Mouse (Mus musculus) heart, postnatal 0 days (tissue): ENCODE measurements around the gene Gm10644. TPM values are rescaled to one million over a fixed set of nuclear protein-coding genes. Genes with fewer than 3 reads are reported as not detected.

ENCODE experiments used
- ATAC-seq: fragments of 200-750 bp; cut with Nextera tagmentation; 2 replicates; pipeline ENCODE4 v1.8.0; 2017; ENCODE audit warnings: low read depth, moderate number of reproducible peaks, moderate library complexity; ENCODE audit not compliant: insufficient read depth
- DNase-seq: peaks from one replicate; pipeline ENCODE4 v3.0.0-alpha.2; 2016; ENCODE audit warnings: low spot score
- H3K27ac ChIP-seq: fragments of 300-500 bp; sonication (generic); 2 replicates; pipeline ENCODE4 v1.5.1; 2014; ENCODE audit warnings: low read depth, mild to moderate bottlenecking
- H3K27me3 ChIP-seq: fragments of 300-500 bp; sonication (generic); 2 replicates; pipeline ENCODE4 v1.6.1; 2014; ENCODE audit warnings: low read length, mixed read lengths; ENCODE audit not compliant: control insufficient read depth, insufficient read depth
- H3K36me3 ChIP-seq: fragments of 300-500 bp; sonication (generic); replicated peaks from 2 replicates; pipeline ENCODE4 v1.6.1; 2014; ENCODE audit warnings: low read length, mixed read lengths; ENCODE audit not compliant: control insufficient read depth, insufficient read depth
- H3K4me1 ChIP-seq: fragments of 300-500 bp; sonication (generic); 2 replicates; pipeline ENCODE4 v1.6.1; 2014; ENCODE audit warnings: antibody characterized with exemption; ENCODE audit not compliant: control insufficient read depth, insufficient read depth
- H3K4me2 ChIP-seq: fragments of 300-500 bp; sonication (generic); 2 replicates; pipeline ENCODE4 v1.6.1; 2014; ENCODE audit warnings: low read depth, mild to moderate bottlenecking, low read length, moderate library complexity
- H3K4me3 ChIP-seq: fragments of 300-500 bp; sonication (generic); 2 replicates; pipeline ENCODE4 v1.5.1; 2014; ENCODE audit warnings: low read depth, low read length
- H3K9ac ChIP-seq: fragments of 300-500 bp; sonication (generic); replicated peaks from 2 replicates; pipeline ENCODE4 v1.6.1; 2014; ENCODE audit warnings: low read depth, low read length, mixed read lengths
- H3K9me3 ChIP-seq: fragments of 300-500 bp; sonication (generic); replicated peaks from 2 replicates; pipeline ENCODE4 v1.6.1; 2016; ENCODE audit warnings: low read length; ENCODE audit not compliant: control insufficient read depth
- CTCF ChIP-seq: IDR thresholded peaks from 2 replicates; pipeline ENCODE4 v1.5.1; 2016; ENCODE audit warnings: antibody characterized with exemption, control low read depth, low read depth
- EP300 ChIP-seq: IDR thresholded peaks from 2 replicates; pipeline ENCODE4 v1.6.1; 2016; ENCODE audit warnings: antibody characterized with exemption, low read depth
- WGBS: fragments of 180-500 bp; shearing (Covaris S2); extraction: QIAGEN DNeasy Blood & Tissue Kit; methylation state at CpG from one replicate; pipeline ENCODE4 v1.1.7; 2014; 5-methylcytosine and 5-hydroxymethylcytosine counted together
- microRNA-seq: library from miRNA; unstranded; fragments of <30 nt; microRNA quantifications from one replicate; pipeline ENCODE4, GENCODE M21; 2016
- polyA plus RNA-seq: library from polyadenylated mRNA; unstranded; fragments of >200 nt; fragmentation: Nextera tagmentation; extraction: Ambion mirVana; gene quantifications from 2 replicates; pipeline ENCODE4 v1.2.1, GENCODE M21; 2015
- total RNA-seq: library from RNA; depleted of rRNA; stranded (reverse); fragments of >200 nt; gene quantifications from 2 replicates; pipeline ENCODE4 v1.2.3, GENCODE M21; 2014; ENCODE audit warnings: low replicate concordance; rRNA removed

Gm10644 gene
- total and polyA plus RNA-seq, 2 experiments from 2014 or later, result 0.08 to 0.42 TPM

DNA sequence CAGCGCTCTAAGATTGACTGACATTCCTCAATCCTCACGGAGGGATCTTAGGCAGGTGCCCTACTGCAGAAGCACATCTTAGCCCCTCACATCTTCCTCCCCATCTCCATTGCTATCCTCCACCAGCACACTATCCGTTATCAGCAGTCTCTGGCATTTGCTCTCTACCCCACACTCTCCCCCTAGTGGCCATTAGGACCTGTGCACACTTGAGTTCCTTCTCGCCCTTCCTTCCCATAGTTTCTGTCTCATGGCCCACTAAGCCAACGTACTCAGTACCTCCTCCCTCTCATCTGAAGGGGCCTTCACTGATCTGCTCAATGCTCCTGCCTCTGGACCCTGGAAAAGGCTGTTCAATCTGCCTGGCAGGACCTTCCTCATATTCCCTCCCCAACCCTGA, 59.1 kb downstream of the Gm10644 start:
- 8% methylated on average over 5 of the region's 5 CpGs for WGBS

DNA sequence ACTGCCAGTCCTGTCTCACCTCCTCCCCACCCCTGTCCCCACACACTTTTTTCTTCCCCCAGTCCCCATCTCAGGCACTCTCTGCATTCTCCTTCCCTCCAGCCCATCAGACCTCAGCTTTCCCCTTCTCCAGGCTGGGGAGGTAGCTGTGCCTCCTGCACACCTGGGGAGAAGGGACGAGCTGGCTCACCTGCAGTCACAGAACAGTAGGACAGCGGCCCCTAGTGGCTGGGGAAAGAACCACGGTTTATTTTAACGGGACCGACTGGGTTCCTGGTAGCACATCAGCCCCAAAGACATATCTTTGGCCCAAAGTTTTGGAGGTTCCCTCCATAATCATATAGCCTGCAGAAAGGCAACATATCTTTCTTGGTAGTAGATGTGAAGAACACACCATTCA, 61.1 kb downstream of the Gm10644 start:
- no peak overlapping the region for H3K4me3 ChIP-seq
- H3K9me3 ChIP-seq, result no peaks in the 10 kb centered on the region
- no peaks in the 10 kb centered on the region for H3K36me3 ChIP-seq
- H3K27ac ChIP-seq, result no peak overlapping the region
- TF ChIP-seq CTCF (peak; percentile 90), EP300 (no peak)
- peaks cover 21% of the 10 kb centered on the region for H3K27me3 ChIP-seq
- no peak overlapping the region for H3K4me2 ChIP-seq
- WGBS, result 0% methylated on average over 5 of the region's 5 CpGs
- ATAC-seq (no peak), DNase-seq (peak; percentile 41)
- no peak overlapping the region for H3K9ac ChIP-seq
- no peaks in the 10 kb centered on the region; the same call in 1 of the 2 replicates for H3K4me1 ChIP-seq

More for the DNA sequence above, 59.1 kb downstream of the Gm10644 start:
- Histone ChIP-seq H3K9me3 (no peaks in the 10 kb centered on the region), H3K27me3 (peaks cover 21% of the 10 kb centered on the region), H3K27ac (no peak overlapping the region), H3K4me1 (no peaks in the 10 kb centered on the region; the same call in 1 of the 2 replicates), H3K4me2 (no peak overlapping the region), H3K36me3 (no peaks in the 10 kb centered on the region), H3K9ac (no peak overlapping the region), H3K4me3 (no peak overlapping the region)
- TF ChIP-seq CTCF, result peak; percentile 93
- no peak for TF ChIP-seq EP300
- DNase-seq, result peak; percentile 65
- no peak for ATAC-seq

DNA sequence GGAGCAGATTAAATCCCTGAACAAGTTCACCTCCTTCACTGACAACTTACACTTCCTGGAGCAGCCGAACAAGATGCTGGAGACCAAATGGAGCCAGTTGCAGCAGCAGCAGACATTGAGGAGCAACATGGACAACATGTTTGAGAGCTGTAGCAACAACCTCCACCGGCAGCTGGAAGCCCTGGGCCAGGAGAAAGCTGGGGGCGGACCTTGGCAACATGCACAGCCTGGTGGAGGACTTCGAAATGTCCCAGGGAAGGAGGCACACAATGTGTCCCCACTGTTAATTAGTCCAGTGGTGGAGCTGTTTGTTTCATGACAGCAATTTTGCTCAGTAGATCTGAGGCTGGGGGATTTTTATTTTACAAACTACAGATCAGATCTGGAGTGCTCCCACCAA, 62.9 kb downstream of the Gm10644 start:
- H3K36me3 ChIP-seq, result no peaks in the 10 kb centered on the region
- no peak overlapping the region for H3K27ac ChIP-seq
- H3K4me3 ChIP-seq, result no peak overlapping the region
- no peaks in the 10 kb centered on the region for H3K9me3 ChIP-seq
- H3K4me2 ChIP-seq, result no peak overlapping the region
- no peak overlapping the region for H3K9ac ChIP-seq
- no peak for DNase-seq
- no peaks in the 10 kb centered on the region; the same call in 1 of the 2 replicates for H3K4me1 ChIP-seq
- WGBS, result 45% methylated on average over 4 of the region's 4 CpGs
- H3K27me3 ChIP-seq, result peaks cover 19% of the 10 kb centered on the region
- TF ChIP-seq CTCF, result 0 out of 2 replicates have a peak, but pooled peaks have one; percentile 11
- TF ChIP-seq EP300, result no peak
- no peak for ATAC-seq

DNA sequence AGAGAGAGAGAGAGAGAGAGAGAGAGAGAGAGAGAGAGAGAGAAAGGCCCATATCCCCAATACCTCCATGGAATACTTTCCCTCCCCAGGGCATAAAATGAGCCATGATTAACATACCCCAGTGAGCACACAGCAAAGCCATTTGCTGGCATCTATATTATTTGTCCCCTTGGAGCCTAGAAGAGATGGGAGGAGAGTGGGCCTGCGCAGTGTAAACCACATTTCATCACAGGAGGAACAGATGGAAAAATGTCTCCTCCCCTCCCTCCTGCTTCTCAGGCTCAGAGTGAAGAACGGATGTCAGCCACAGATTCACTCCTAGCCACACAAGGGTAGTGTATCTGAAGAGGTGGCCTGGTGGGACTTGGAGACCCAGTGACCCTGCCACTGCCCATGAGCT, 66.6 kb downstream of the Gm10644 start:
- Histone ChIP-seq H3K9me3 (no peaks in the 10 kb centered on the region), H3K36me3 (no peaks in the 10 kb centered on the region), H3K4me3 (no peak overlapping the region), H3K27me3 (no peaks in the 10 kb centered on the region), H3K27ac (no peak overlapping the region), H3K9ac (no peak overlapping the region), H3K4me1 (no peaks in the 10 kb centered on the region), H3K4me2 (no peak overlapping the region)
- TF ChIP-seq EP300 (no peak), CTCF (no peak)
- 52% methylated on average over 2 of the region's 2 CpGs for WGBS
- ATAC-seq (no peak), DNase-seq (no peak)

Small RNA genes lying within 50 kb of the gene (microRNA-seq; reads per million reads assigned to microRNA genes)
- gene Gm44330 (not detected), gene Gm44450 (not detected)

Other genes with a start within 250 kb of the Gm10644 start
- 92.5 and 95.7 TPM in 2 replicates for gene Ddx39, start 240.0 kb downstream of the Gm10644 start, total RNA-seq
- gene Ddx39, start 240.0 kb downstream of the Gm10644 start, polyA plus RNA-seq, result 75.5 and 79.3 TPM in 2 replicates
- 46.4 and 51.2 TPM in 2 replicates for gene Adgre5, start 213.9 kb downstream of the Gm10644 start, total RNA-seq
- 35.3 and 35.8 TPM in 2 replicates for gene Adgre5, start 213.9 kb downstream of the Gm10644 start, polyA plus RNA-seq
- 28.7 and 58.4 TPM in 2 replicates for gene Adgrl1, start 55.1 kb downstream of the Gm10644 start, total RNA-seq
- gene Adgrl1, start 55.1 kb downstream of the Gm10644 start, polyA plus RNA-seq, result 3.8 and 4.4 TPM in 2 replicates
- gene Asf1b, start 302 bp upstream of the Gm10644 start, total RNA-seq, result 109 and 155 TPM in 2 replicates
- 19.2 and 21.5 TPM in 2 replicates for gene Asf1b, start 302 bp upstream of the Gm10644 start, polyA plus RNA-seq
- gene Prkaca, start 17.8 kb upstream of the Gm10644 start, total RNA-seq, result 246 and 345 TPM in 2 replicates
- 305 and 312 TPM in 2 replicates for gene Prkaca, start 17.8 kb upstream of the Gm10644 start, polyA plus RNA-seq
- 46.3 and 52.0 TPM in 2 replicates for gene Samd1, start 42.5 kb upstream of the Gm10644 start, total RNA-seq
- gene Samd1, start 42.5 kb upstream of the Gm10644 start, polyA plus RNA-seq, result 3.6 and 3.7 TPM in 2 replicates
- not detected in 2 replicates for gene 1700067K01Rik, start 46.3 kb upstream of the Gm10644 start, total RNA-seq
- gene 1700067K01Rik, start 46.3 kb upstream of the Gm10644 start, polyA plus RNA-seq, result 0.96 and 1.3 TPM in 2 replicates
- gene 2210011C24Rik, start 57.0 kb upstream of the Gm10644 start, total RNA-seq, result 17.8 TPM in 1 of 2 replicates, not detected in the other
- 0.48 and 0.88 TPM in 2 replicates for gene 2210011C24Rik, start 57.0 kb upstream of the Gm10644 start, polyA plus RNA-seq
- gene Palm3, start 66.3 kb upstream of the Gm10644 start, total RNA-seq, result not detected in 2 replicates
- gene Palm3, start 66.3 kb upstream of the Gm10644 start, polyA plus RNA-seq, result 0.33 and 0.41 TPM in 2 replicates
- 3.9 and 5.6 TPM in 2 replicates for gene Il27ra, start 87.4 kb upstream of the Gm10644 start, total RNA-seq
- gene Il27ra, start 87.4 kb upstream of the Gm10644 start, polyA plus RNA-seq, result 2.6 and 3.6 TPM in 2 replicates
- not detected in 2 replicates for gene Rln3, start 89.8 kb upstream of the Gm10644 start, total RNA-seq
- gene Rln3, start 89.8 kb upstream of the Gm10644 start, polyA plus RNA-seq, result not detected in 2 replicates
- gene Gm10643, start 109.9 kb upstream of the Gm10644 start, total RNA-seq, result 1.3 and 3.8 TPM in 2 replicates
- gene Gm10643, start 109.9 kb upstream of the Gm10644 start, polyA plus RNA-seq, result 1.0 and 1.7 TPM in 2 replicates
- gene Rfx1, start 111.6 kb upstream of the Gm10644 start, total RNA-seq, result 11.7 and 15.3 TPM in 2 replicates
- 2.3 and 2.4 TPM in 2 replicates for gene Rfx1, start 111.6 kb upstream of the Gm10644 start, polyA plus RNA-seq
- 16.1 and 29.3 TPM in 2 replicates for gene Dcaf15, start 149.6 kb upstream of the Gm10644 start, total RNA-seq
- gene Dcaf15, start 149.6 kb upstream of the Gm10644 start, polyA plus RNA-seq, result 2.9 and 3.3 TPM in 2 replicates
- not detected in 2 replicates for gene Podnl1, start 170.8 kb upstream of the Gm10644 start, total RNA-seq
- gene Podnl1, start 170.8 kb upstream of the Gm10644 start, polyA plus RNA-seq, result 0.04 TPM in 2 replicates
- gene Cc2d1a, start 192.7 kb upstream of the Gm10644 start, total RNA-seq, result 13.1 and 17.1 TPM in 2 replicates
- gene Cc2d1a, start 192.7 kb upstream of the Gm10644 start, polyA plus RNA-seq, result 8.4 and 10.2 TPM in 2 replicates
- 0.43 TPM in 1 of 2 replicates, not detected in the other for gene 4930432K21Rik, start 192.8 kb upstream of the Gm10644 start, total RNA-seq
- 0.34 and 0.48 TPM in 2 replicates for gene 4930432K21Rik, start 192.8 kb upstream of the Gm10644 start, polyA plus RNA-seq
- gene Nanos3, start 230.0 kb upstream of the Gm10644 start, total RNA-seq, result 1.4 TPM in 1 of 2 replicates, not detected in the other
- gene Nanos3, start 230.0 kb upstream of the Gm10644 start, polyA plus RNA-seq, result 4.6 and 6.0 TPM in 2 replicates